Mouse (Mus musculus) liver, embryonic 14.5 days (tissue): ENCODE results near the gene Vps13d. TPM values are rescaled to one million over a fixed set of nuclear protein-coding genes. Genes with fewer than 3 reads are reported as not detected.

ENCODE experiments used
- ATAC-seq: fragments of 200-750 bp; cut with Nextera tagmentation; 2 replicates; pipeline ENCODE4 v1.8.0; 2017; ENCODE audit warnings: moderate number of reproducible peaks, mild to moderate bottlenecking, moderate library complexity; ENCODE audit not compliant: insufficient read depth
- DNase-seq, 3 experiments: peaks; one replicate each; pipeline ENCODE4 v3.0.0-alpha.2; 2012 to 2013; ENCODE audit warnings: low read depth in 3 of 3, low spot score in 3 of 3
- H3K27ac ChIP-seq: fragments of 300-500 bp; sonication (generic); 2 replicates; pipeline ENCODE4 v1.5.1; 2014; ENCODE audit warnings: moderate library complexity, mild to moderate bottlenecking, control low read depth, inconsistent platforms
- H3K27me3 ChIP-seq: fragments of 300-500 bp; sonication (generic); 2 replicates; pipeline ENCODE4 v1.6.1; 2014; ENCODE audit warnings: mild to moderate bottlenecking, low read length, moderate library complexity; ENCODE audit not compliant: control insufficient read depth, insufficient read depth
- H3K36me3 ChIP-seq: fragments of 300-500 bp; sonication (generic); replicated peaks from 2 replicates; pipeline ENCODE4 v1.6.1; 2014; ENCODE audit warnings: low read depth; ENCODE audit not compliant: control insufficient read depth, insufficient read depth
- H3K4me1 ChIP-seq, 2 experiments: fragments of 200-500 bp in 1 of 2; fragments of 300-500 bp in 1 of 2; sonication (generic) in 1 of 2; replicated peaks; 2 replicates each; pipeline ENCODE4 v1.6.1; 2012 to 2014; ENCODE audit warnings: antibody characterized with exemption in 1 of 2, inconsistent platforms in 1 of 2, low read length in 1 of 2; ENCODE audit not compliant: control insufficient read depth in 2 of 2, insufficient read depth in 2 of 2
- H3K4me2 ChIP-seq: fragments of 300-500 bp; sonication (generic); 2 replicates; pipeline ENCODE4 v1.6.1; 2014; ENCODE audit warnings: low read depth, mild to moderate bottlenecking, control low read depth, moderate library complexity
- H3K4me3 ChIP-seq, 2 experiments: fragments of 200-500 bp in 1 of 2; fragments of 300-500 bp in 1 of 2; sonication (generic) in 1 of 2; 2 replicates each; pipeline ENCODE4 v1.5.1; 2012 to 2014; ENCODE audit warnings: low read depth in 2 of 2, low read length in 2 of 2, mild to moderate bottlenecking in 2 of 2, control low read depth in 1 of 2, inconsistent platforms in 1 of 2, moderate library complexity in 1 of 2; ENCODE audit not compliant: insufficient read depth in 1 of 2
- H3K9ac ChIP-seq: fragments of 300-500 bp; sonication (generic); replicated peaks from 2 replicates; pipeline ENCODE4 v1.6.1; 2014; ENCODE audit warnings: mild to moderate bottlenecking, control low read depth, moderate library complexity
- H3K9me3 ChIP-seq: fragments of 300-500 bp; sonication (generic); 2 replicates; pipeline ENCODE4 v1.6.1; 2016; ENCODE audit warnings: low read length, mixed read lengths; ENCODE audit not compliant: control insufficient read depth
- CTCF ChIP-seq: IDR thresholded peaks from 2 replicates; pipeline ENCODE4 v1.5.1; 2016; ENCODE audit warnings: antibody characterized with exemption, low read depth, control low read depth
- EP300 ChIP-seq: IDR thresholded peaks from 2 replicates; pipeline ENCODE4 v1.6.1; 2016; ENCODE audit warnings: antibody characterized with exemption, low read depth
- WGBS: fragments of 180-500 bp; shearing (Covaris S2); extraction: QIAGEN DNeasy Blood & Tissue Kit; methylation state at CpG from one replicate; pipeline ENCODE4 v1.1.7; 2014; ENCODE audit not compliant: insufficient replicate concordance; 5-methylcytosine and 5-hydroxymethylcytosine counted together
- polyA plus RNA-seq, 2 experiments: library from polyadenylated mRNA; depleted of rRNA in 1 of 2; stranded (reverse) in 1 of 2; unstranded in 1 of 2; fragments of >200 nt; fragmentation: Nextera tagmentation in 1 of 2; extraction: Ambion mirVana in 1 of 2; gene quantifications; 2 replicates each; pipeline versions ENCODE4 v1.2.1 to v1.2.3; 2012 to 2014

The Vps13d gene
- polyA plus RNA-seq, 2 experiments = 5.3 to 7.1 TPM

DNA sequence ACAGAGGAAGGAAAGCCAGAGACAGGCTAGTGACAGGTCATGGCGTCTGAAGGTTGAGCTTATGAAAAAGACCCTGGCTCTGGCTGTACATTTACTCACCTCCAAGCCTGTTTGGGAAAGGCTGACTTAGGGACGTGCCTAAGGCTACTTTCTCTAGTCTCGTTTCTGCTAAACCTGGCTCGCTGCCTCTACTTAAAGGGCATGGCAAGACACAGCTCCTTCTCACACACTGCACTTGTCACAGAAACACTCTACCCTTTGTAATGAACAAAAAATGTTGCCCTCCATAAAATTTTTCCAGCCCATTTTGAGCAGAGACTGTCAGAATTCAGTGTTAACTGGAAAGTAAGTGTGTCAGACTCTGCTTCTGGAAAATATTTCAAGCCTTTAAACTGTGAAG lies 70.4 kb downstream of the Vps13d start:
- Histone ChIP-seq H3K36me3 (peaks cover 35% of the 10 kb centered on the region), H3K9ac (no peak overlapping the region), H3K4me3 (no peak overlapping the region), H3K27me3 (no peaks in the 10 kb centered on the region), H3K27ac (no peak overlapping the region), H3K4me1 (no peaks in the 10 kb centered on the region), H3K9me3 (no peaks in the 10 kb centered on the region), H3K4me2 (no peak overlapping the region)
- no peak for TF ChIP-seq EP300
- TF ChIP-seq CTCF = no peak
- DNase-seq = no peak
- WGBS = 78% methylated on average over 4 of the region's 4 CpGs
- no peak for ATAC-seq

DNA sequence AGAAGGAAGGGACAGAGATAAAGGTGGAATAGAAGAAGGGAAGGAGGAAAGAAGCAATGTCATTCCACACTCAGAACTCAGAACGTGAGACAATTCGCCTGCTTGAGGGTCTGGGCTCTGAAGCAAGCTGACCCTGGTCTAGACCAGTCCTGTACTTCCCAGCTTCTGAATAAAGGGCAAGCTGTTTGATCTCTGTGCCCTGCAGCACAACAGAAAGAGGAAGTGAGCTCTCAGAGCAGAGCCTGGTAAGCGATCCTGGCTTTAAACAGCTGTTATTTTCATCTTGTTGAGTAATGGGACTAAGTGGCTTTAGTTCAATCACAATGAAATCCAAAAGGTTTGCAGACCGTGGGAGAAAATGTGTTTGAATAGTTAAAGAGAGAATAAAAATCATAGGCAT lies 83.2 kb downstream of the Vps13d start:
- Histone ChIP-seq H3K27me3 (no peaks in the 10 kb centered on the region), H3K4me1 (no peaks in the 10 kb centered on the region; a peak in 1 of 4 replicates), H3K36me3 (peaks cover 41% of the 10 kb centered on the region), H3K4me3 (no peak overlapping the region), H3K9me3 (no peaks in the 10 kb centered on the region), H3K27ac (no peak overlapping the region), H3K4me2 (no peak overlapping the region), H3K9ac (no peak overlapping the region)
- ATAC-seq = no peak
- no peak for TF ChIP-seq EP300
- no peak for TF ChIP-seq CTCF
- no peak for DNase-seq
- 38% methylated on average over 4 of the region's 4 CpGs for WGBS

GRCm38 (mm10) chr4:145110736-145111135 lies 84.1 kb downstream of the Vps13d start:
- H3K27me3 ChIP-seq = no peaks in the 10 kb centered on the region
- H3K9ac ChIP-seq = no peak overlapping the region
- ATAC-seq = no peak
- WGBS = 84% methylated on average over 6 of the region's 6 CpGs
- peaks cover 43% of the 10 kb centered on the region for H3K36me3 ChIP-seq
- H3K9me3 ChIP-seq = no peaks in the 10 kb centered on the region
- TF ChIP-seq EP300 = no peak
- no peak for TF ChIP-seq CTCF
- H3K4me2 ChIP-seq = no peak overlapping the region
- H3K4me1 ChIP-seq = no peaks in the 10 kb centered on the region; a peak in 1 of 4 replicates
- H3K27ac ChIP-seq = no peak overlapping the region
- no peak overlapping the region for H3K4me3 ChIP-seq
- no peak for DNase-seq

DNA sequence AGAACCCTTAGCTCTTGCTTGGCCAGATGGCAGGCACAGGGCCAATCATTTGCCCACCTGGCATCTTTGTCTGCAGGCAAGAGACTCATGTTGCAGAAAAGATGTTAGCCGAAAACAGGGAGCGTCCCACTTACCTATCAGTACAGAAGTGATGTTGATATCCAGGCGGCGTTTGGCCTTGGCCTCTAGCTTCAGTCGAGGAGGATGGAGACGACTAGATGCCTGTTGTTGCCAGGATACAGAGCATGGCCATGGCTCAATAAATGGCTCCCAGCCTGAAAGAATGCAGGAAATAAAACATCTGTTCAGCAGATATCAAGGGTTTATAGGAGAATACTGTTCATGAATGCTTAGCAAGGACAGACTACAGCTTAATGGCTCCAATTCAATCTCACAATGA lies 88.0 kb downstream of the Vps13d start:
- Histone ChIP-seq H3K27me3 (no peaks in the 10 kb centered on the region), H3K36me3 (peaks cover 30% of the 10 kb centered on the region), H3K4me1 (no peaks in the 10 kb centered on the region; a peak in 1 of 4 replicates), H3K4me2 (no peak overlapping the region), H3K9me3 (no peaks in the 10 kb centered on the region), H3K4me3 (no peak overlapping the region), H3K9ac (no peak overlapping the region), H3K27ac (no peak overlapping the region)
- TF ChIP-seq CTCF (no peak), EP300 (no peak)
- DNase-seq = no peak
- 78% methylated on average over 6 of the region's 6 CpGs for WGBS
- no peak for ATAC-seq

GRCm38 (mm10) chr4:145105319-145105718 lies 89.5 kb downstream of the Vps13d start:
- Histone ChIP-seq H3K4me1 (no peaks in the 10 kb centered on the region; a peak in 1 of 4 replicates), H3K36me3 (peaks cover 29% of the 10 kb centered on the region), H3K4me3 (no peak overlapping the region), H3K9ac (no peak overlapping the region), H3K9me3 (no peaks in the 10 kb centered on the region), H3K27ac (no peak overlapping the region), H3K4me2 (no peak overlapping the region), H3K27me3 (no peaks in the 10 kb centered on the region)
- 79% methylated on average over 6 of the region's 6 CpGs for WGBS
- DNase-seq (no peak), ATAC-seq (no peak)
- TF ChIP-seq EP300 (no peak), CTCF (no peak)

DNA sequence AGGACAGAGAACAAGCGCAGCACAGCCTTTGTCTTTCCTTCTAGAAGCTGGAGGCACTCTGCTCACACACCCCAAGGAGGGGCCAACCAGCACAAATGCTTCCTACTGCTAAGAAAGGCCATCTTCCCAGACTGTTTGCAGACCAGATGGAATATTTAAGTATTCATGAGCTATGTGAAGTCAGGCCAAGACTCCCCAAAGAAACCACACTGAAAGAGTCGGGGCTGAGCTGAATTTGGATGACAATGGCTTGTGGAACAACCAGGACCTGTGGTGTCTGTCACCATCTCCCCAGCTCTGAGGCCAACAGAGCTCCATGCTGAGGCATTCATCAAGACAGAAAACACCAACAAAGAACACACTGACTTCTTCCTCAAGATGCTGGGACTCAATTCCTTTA lies 89.9 kb downstream of the Vps13d start:
- no peak overlapping the region for H3K4me2 ChIP-seq
- no peak for DNase-seq
- 83% methylated on average over 2 of the region's 2 CpGs for WGBS
- no peaks in the 10 kb centered on the region; a peak in 1 of 4 replicates for H3K4me1 ChIP-seq
- H3K27ac ChIP-seq = no peak overlapping the region
- H3K27me3 ChIP-seq = no peaks in the 10 kb centered on the region
- H3K9me3 ChIP-seq = no peaks in the 10 kb centered on the region
- no peak overlapping the region for H3K4me3 ChIP-seq
- peaks cover 30% of the 10 kb centered on the region for H3K36me3 ChIP-seq
- H3K9ac ChIP-seq = no peak overlapping the region
- ATAC-seq = no peak
- TF ChIP-seq CTCF = no peak
- TF ChIP-seq EP300 = no peak
